Mouse (Mus musculus) gastrocnemius, postnatal 4 days (tissue): Measurements from ENCODE around the gene Arhgef9. TPM values are rescaled to one million over a fixed set of nuclear protein-coding genes. Genes with fewer than 3 reads are reported as not detected.
A peak's percentile ranks its signal among the peaks of the same experiment; 100 is the strongest.

Experiments
- DNase-seq, 2 experiments: peaks; one replicate each; pipeline ENCODE4 v3.0.0; 2021 to 2022; ENCODE audit warnings: low spot score in 2 of 2, mixed read lengths in 2 of 2
- long read RNA-seq, 2 experiments: library from polyadenylated mRNA; stranded (forward); transcript quantifications; one replicate each; pipeline ENCODE4 v2.0.0; 2021
- total RNA-seq, 2 experiments: library from RNA; stranded (reverse); gene quantifications; 2 replicates each; pipeline ENCODE4 v1.2.3; 2021

Arhgef9 gene
- total RNA-seq, result 10 to 100 TPM; 13.6 to 15.2 TPM
- long read RNA-seq, experiment 1, full-length matches to known transcripts, result 1 of 9 reads
- long read RNA-seq, experiment 1, partial matches to known transcripts, result 1 of 9 reads
- long read RNA-seq, experiment 1, other reads (novel, unspliced or antisense), result 7 of 9 reads
- long read RNA-seq, experiment 2, full-length matches to known transcripts, result 1 of 11 reads
- long read RNA-seq, experiment 2, partial matches to known transcripts, result 1 of 11 reads
- long read RNA-seq, experiment 2, other reads (novel, unspliced or antisense), result 9 of 11 reads

GRCm38 (mm10) chrX:95196104-95196919 lies at the start of gene Arhgef9:
Arhgef9 (minus strand) TSS chrX:95196856.
- peak in 1 of 2 experiments; percentile 18 for DNase-seq

- no peak for DNase-seq
These were observed 42.2 kb upstream of the Arhgef9 start for GRCm38 (mm10) chrX:95238896-95239295.

GRCm38 (mm10) chrX:95195363-95196103 lies 1.1 kb downstream of the Arhgef9 start:
- DNase-seq, result no peak

GRCm38 (mm10) chrX:95175978-95176377 lies 20.7 kb downstream of the Arhgef9 start:
- DNase-seq, result peak; percentile 31 to 56

GRCm38 (mm10) chrX:95166317-95166716 lies 30.3 kb downstream of the Arhgef9 start:
- peak; percentile 28 to 74 for DNase-seq

GRCm38 (mm10) chrX:95165671-95166127 lies 31.0 kb downstream of the Arhgef9 start:
- DNase-seq, result peak in 1 of 2 experiments; percentile 8

GRCm38 (mm10) chrX:95164140-95164539 lies 32.5 kb downstream of the Arhgef9 start:
- DNase-seq, result no peak

- no peak for DNase-seq
These were observed 33.2 kb downstream of the Arhgef9 start for GRCm38 (mm10) chrX:95163452-95163851.

- DNase-seq, result no peak
These were observed 39.7 kb downstream of the Arhgef9 start for GRCm38 (mm10) chrX:95156833-95157386.

GRCm38 (mm10) chrX:95138636-95139035 lies 58.0 kb downstream of the Arhgef9 start:
- no peak for DNase-seq

GRCm38 (mm10) chrX:95133502-95133901 lies 63.2 kb downstream of the Arhgef9 start:
- DNase-seq, result no peak

- DNase-seq, result no peak
These were observed 63.7 kb downstream of the Arhgef9 start for GRCm38 (mm10) chrX:95132996-95133395.

GRCm38 (mm10) chrX:95131783-95132182 lies 64.9 kb downstream of the Arhgef9 start:
- DNase-seq, result no peak

- DNase-seq, result no peak
These were observed 73.2 kb downstream of the Arhgef9 start for GRCm38 (mm10) chrX:95123462-95123861.

- DNase-seq, result no peak
These were observed 92.3 kb downstream of the Arhgef9 start for GRCm38 (mm10) chrX:95104361-95104760.

- no peak for DNase-seq
These were observed 109.0 kb downstream of the Arhgef9 start for GRCm38 (mm10) chrX:95087674-95088073.

- no peak for DNase-seq
These were observed 119.5 kb downstream of the Arhgef9 start for GRCm38 (mm10) chrX:95077013-95077699.

- no peak for DNase-seq
These were observed 168.7 kb downstream of the Arhgef9 start for GRCm38 (mm10) chrX:95027907-95028306.

- DNase-seq, result peak; percentile 44 to 74
These were observed 170.2 kb downstream of the Arhgef9 start, which contains the start of gene Spin4 for GRCm38 (mm10) chrX:95026361-95026892. Spin4 (minus strand) TSS chrX:95026682.

GRCm38 (mm10) chrX:95025779-95026360 lies 170.8 kb downstream of the Arhgef9 start:
- DNase-seq, result no peak
